Mouse (Mus musculus) stomach, postnatal 0 days (tissue): Measurements from ENCODE around the gene Mex3b.

Experiments
- CTCF ChIP-seq: IDR thresholded peaks from 2 replicates; pipeline ENCODE4 v1.5.1; 2016; ENCODE audit warnings: antibody characterized with exemption, low read depth, mild to moderate bottlenecking, moderate library complexity
- EP300 ChIP-seq: optimal IDR thresholded peaks from 2 replicates; pipeline ENCODE3; 2016; ENCODE audit warnings: antibody characterized with exemption

DNA sequence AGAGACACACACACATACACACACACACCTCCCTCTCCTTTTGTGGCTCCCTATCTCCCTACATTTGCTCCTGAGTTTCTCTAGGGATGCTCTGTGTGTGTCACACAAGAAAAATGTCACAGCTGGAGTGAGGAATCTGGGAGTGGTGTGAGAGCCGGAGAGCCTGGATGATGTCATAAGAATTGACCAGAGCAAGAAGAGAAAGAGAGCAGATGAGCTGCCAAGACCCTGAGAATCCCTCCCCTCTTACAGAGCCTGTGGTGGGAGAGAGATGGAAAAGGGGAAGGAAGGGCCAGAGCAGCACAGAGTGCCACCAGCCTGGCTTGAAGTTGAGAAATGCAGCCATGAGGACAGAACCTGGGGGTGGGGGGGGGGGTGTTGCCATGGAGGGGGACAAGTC lies 44.6 kb upstream of the Mex3b start:
- no peak for TF ChIP-seq EP300
- no peak for TF ChIP-seq CTCF
